Mouse (Mus musculus) CH12F3 (cell line): ENCODE measurements around the gene Nova2.

Experiments used
- in situ Hi-C: fragments of 300-500 bp; cut with MboI; formaldehyde crosslinking; loops from 2 replicates; pipeline ENCODE4 v1.14.3; 2020; ENCODE audit warnings: low sequenced_read_pairs

Gene Nova2

DNA sequence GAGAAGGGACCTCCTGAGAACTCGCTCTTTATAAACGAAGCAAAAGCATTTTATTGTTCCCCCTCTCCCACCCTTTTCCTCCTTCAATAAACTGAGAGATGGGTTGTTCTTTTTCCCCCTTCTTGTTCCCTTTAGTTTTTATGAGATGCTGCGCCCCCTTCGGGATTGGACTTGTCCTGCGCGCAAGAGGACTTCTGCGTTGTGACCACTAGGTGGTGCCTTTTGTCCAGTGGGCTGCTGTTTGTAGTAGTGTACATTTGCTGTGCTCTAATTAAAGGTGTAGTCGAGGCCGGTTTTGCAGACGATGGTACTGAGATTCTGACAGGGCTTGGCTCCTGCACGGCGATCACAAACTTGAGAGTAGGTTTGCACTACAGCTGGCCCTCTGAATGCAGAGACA is 80.8 kb downstream of the Nova2 start:
- in situ Hi-C loops, result no loop called here

- in situ Hi-C loops, result no loop called here
Measured at GRCm38 (mm10) chr7:19007026-19007977, 81.6 kb downstream of the Nova2 start.

DNA sequence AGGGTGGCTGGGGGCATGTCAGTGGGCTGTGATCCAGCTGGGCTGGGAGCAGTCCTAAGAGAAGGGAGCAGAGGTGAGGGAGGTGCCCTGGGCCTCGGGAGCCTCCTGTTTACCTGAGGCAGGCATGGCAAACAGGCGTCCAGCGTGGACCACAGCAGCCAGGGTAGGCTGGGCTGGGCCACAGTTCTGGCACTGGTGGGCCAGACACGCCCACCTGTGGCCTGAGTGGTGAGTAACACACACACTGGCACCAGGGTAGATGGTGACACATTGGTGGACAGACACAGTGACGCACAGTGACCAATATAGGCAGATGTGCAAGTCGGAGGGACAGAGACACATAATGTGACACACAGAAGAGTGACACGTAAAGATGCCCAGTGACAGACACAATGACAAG is 84.9 kb downstream of the Nova2 start:
- in situ Hi-C loops, result no loop called here

DNA sequence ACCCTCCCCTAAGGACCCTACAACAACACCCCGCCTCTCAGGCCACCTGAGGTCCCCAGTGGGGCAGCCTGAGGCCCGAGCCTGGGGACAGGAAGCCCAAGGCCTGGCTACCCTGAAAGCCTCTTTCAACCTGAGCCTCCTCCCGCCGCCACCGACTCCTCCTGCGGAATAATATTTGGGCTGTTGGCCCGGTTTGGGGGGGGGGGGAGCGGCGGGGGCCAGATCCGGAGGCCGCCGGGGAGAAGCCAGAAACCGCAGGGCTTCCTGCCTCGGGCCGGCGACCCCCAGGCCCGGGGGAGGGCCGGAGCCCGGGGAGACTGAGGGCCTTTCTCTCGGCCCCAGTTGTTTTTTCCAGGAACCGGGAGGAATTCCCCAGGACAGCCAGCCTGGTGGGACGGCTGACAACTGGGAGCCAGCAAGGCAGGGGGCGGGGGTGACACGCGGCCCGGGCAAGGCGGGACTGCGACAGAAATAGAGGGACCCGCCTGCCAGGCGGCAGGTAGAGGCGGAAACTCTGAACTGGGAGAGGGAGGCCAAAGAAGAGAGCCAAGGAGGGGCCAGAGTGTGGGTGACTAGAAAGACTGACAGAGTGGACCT is 86.4 kb downstream of the Nova2 start:
- in situ Hi-C loops, result no loop called here

DNA sequence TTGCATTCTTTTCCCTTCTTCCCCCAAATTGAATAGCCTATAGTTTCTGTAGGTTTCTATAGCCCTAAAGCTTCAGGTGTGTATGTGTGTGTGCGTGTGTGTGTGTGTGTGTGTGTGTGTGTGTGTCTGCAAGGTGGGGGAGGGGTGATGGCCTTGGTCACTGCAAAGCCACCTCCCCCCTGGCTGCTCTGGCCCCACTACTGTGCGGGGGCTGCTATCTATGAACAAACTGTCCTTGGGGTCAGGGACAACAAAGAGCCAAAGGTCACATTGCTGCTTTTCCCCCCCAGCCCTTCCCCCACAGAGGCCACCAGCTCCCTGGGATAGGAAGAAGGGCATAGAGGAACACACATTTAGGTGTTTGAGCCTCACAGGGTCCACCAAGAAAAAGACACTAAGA is 87.2 kb downstream of the Nova2 start:
- in situ Hi-C loops, result no loop called here

- in situ Hi-C loops, result no loop called here
Measured at GRCm38 (mm10) chr7:19014452-19014851, 88.8 kb downstream of the Nova2 start.
